Mouse (Mus musculus) forebrain, embryonic 14.5 days (tissue): ENCODE measurements around the gene Gatad2b. TPM values are rescaled to one million over a fixed set of nuclear protein-coding genes. Genes with fewer than 3 reads are reported as not detected.

ENCODE experiments used
- ATAC-seq: fragments of 200-750 bp; cut with Nextera tagmentation; 2 replicates; pipeline ENCODE4 v1.8.0; 2017; ENCODE audit warnings: mild to moderate bottlenecking, moderate library complexity
- DNase-seq: peaks from one replicate; pipeline ENCODE4 v3.0.0-alpha.2; 2015; ENCODE audit warnings: low spot score
- H3K27ac ChIP-seq: fragments of 300-500 bp; sonication (generic); 2 replicates; pipeline ENCODE4 v1.5.1; 2014; ENCODE audit warnings: low read depth, mild to moderate bottlenecking, control low read depth, low read length, moderate library complexity
- H3K27me3 ChIP-seq: fragments of 300-500 bp; sonication (generic); replicated peaks from 2 replicates; pipeline ENCODE4 v1.6.1; 2014; ENCODE audit warnings: low read length, control low read depth, mixed read lengths; ENCODE audit not compliant: control insufficient read depth, insufficient read depth
- H3K36me3 ChIP-seq: fragments of 300-500 bp; sonication (generic); 2 replicates; pipeline ENCODE4 v1.6.1; 2014; ENCODE audit warnings: low read length, control low read depth; ENCODE audit not compliant: control insufficient read depth, insufficient read depth
- H3K4me1 ChIP-seq: fragments of 300-500 bp; sonication (generic); 2 replicates; pipeline ENCODE4 v1.6.1; 2014; ENCODE audit warnings: antibody characterized with exemption, low read length, control low read depth; ENCODE audit not compliant: control insufficient read depth, insufficient read depth
- H3K4me2 ChIP-seq: fragments of 300-500 bp; sonication (generic); 2 replicates; pipeline ENCODE4 v1.6.1; 2014; ENCODE audit warnings: mild to moderate bottlenecking, control low read depth, low read length
- H3K4me3 ChIP-seq: fragments of 300-500 bp; sonication (generic); 2 replicates; pipeline ENCODE4 v1.5.1; 2014; ENCODE audit warnings: low read depth, low read length, control low read depth
- H3K9ac ChIP-seq: fragments of 300-500 bp; sonication (generic); 2 replicates; pipeline ENCODE4 v1.6.1; 2014; ENCODE audit warnings: mild to moderate bottlenecking, low read length, control low read depth, moderate library complexity
- H3K9me3 ChIP-seq: fragments of 300-500 bp; sonication (generic); replicated peaks from 2 replicates; pipeline ENCODE4 v1.6.1; 2016; ENCODE audit warnings: low read length, control low read depth, mixed read lengths; ENCODE audit not compliant: control insufficient read depth
- WGBS: fragments of 180-500 bp; shearing (Covaris S2); extraction: QIAGEN DNeasy Blood & Tissue Kit; methylation state at CpG from one replicate; pipeline ENCODE4 v1.1.7; 2014; 5-methylcytosine and 5-hydroxymethylcytosine counted together
- microRNA-seq: library from miRNA; unstranded; fragments of <30 nt; microRNA quantifications from one replicate; pipeline ENCODE4, GENCODE M21; 2016
- polyA plus RNA-seq: library from polyadenylated mRNA; unstranded; fragments of >200 nt; fragmentation: Nextera tagmentation; extraction: Ambion mirVana; gene quantifications from 2 replicates; pipeline ENCODE4 v1.2.1, GENCODE M21; 2014

The Gatad2b gene
- polyA plus RNA-seq, 1 experiment from 2014 or later: 14.4 TPM

DNA sequence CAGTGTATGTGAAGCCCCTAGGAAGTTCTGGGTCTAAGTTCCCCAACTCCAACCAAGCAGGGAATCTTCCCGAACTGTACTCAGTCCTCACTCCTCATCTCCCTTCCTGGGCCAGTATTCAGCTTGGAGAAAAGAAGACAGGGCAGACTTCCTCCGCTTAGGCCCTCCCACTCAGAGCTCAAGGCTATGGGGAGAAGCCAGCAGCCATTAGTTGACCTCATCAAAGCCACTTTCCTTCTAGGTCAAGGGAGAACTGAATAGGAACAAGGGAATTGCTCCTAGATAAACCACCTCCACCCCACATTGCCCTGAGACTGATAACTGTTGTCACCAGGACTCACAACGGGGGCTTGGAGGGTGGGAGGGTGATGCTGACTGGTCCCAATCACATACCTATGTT is 111.1 kb downstream of the Gatad2b start:
- no peaks in the 10 kb centered on the region for H3K9me3 ChIP-seq
- peaks cover 99% of the 10 kb centered on the region for H3K36me3 ChIP-seq
- H3K4me3 ChIP-seq: no peak overlapping the region
- 93% methylated on average over 3 of the region's 3 CpGs for WGBS
- no peak overlapping the region for H3K4me2 ChIP-seq
- ATAC-seq (no peak), DNase-seq (no peak)
- no peaks in the 10 kb centered on the region for H3K27me3 ChIP-seq
- no peak overlapping the region for H3K9ac ChIP-seq
- H3K27ac ChIP-seq: no peak overlapping the region
- H3K4me1 ChIP-seq: no peaks in the 10 kb centered on the region

GRCm38 (mm10) chr3:90404609-90405008 is 111.6 kb downstream of the Gatad2b start:
- WGBS: 95% methylated on average over 4 of the region's 4 CpGs
- DNase-seq (no peak), ATAC-seq (no peak)
- Histone ChIP-seq H3K9me3 (no peaks in the 10 kb centered on the region), H3K4me2 (no peak overlapping the region), H3K4me1 (no peaks in the 10 kb centered on the region), H3K4me3 (no peak overlapping the region), H3K9ac (no peak overlapping the region), H3K27me3 (no peaks in the 10 kb centered on the region), H3K36me3 (peaks cover 99% of the 10 kb centered on the region), H3K27ac (no peak overlapping the region)

DNA sequence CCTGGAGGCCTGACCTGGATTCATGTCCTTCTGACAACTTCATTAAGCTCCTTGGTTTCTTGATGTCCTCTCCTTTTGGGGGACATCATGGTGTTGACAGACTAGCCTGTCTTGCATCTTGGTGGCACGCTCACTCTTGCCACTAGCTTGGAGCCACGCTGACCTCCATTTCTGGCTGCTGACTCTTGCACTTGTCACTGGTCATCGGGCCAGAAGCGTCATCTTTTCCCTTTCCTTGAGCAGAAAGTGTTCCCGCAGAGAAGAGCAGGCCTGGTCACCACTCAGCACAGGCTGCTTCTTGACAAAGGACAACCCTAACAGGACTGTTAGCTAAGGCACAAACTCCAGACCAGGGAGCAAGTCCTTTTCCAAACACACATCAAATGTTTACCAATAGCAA is 113.4 kb downstream of the Gatad2b start:
- no peak overlapping the region for H3K9ac ChIP-seq
- H3K27ac ChIP-seq: no peak overlapping the region
- ATAC-seq (no peak), DNase-seq (no peak)
- no peaks in the 10 kb centered on the region for H3K27me3 ChIP-seq
- H3K4me2 ChIP-seq: no peak overlapping the region
- H3K4me1 ChIP-seq: no peaks in the 10 kb centered on the region
- no peak overlapping the region for H3K4me3 ChIP-seq
- H3K9me3 ChIP-seq: no peaks in the 10 kb centered on the region
- peaks cover 99% of the 10 kb centered on the region for H3K36me3 ChIP-seq
- 96% methylated on average over 5 of the region's 5 CpGs for WGBS

GRCm38 (mm10) chr3:90408721-90409120 is 115.7 kb downstream of the Gatad2b start:
- H3K4me3 ChIP-seq: no peak overlapping the region
- H3K4me2 ChIP-seq: no peak overlapping the region
- ATAC-seq (no peak), DNase-seq (no peak)
- H3K9me3 ChIP-seq: no peaks in the 10 kb centered on the region
- H3K27me3 ChIP-seq: no peaks in the 10 kb centered on the region
- H3K4me1 ChIP-seq: no peaks in the 10 kb centered on the region
- peaks cover 94% of the 10 kb centered on the region for H3K36me3 ChIP-seq
- H3K9ac ChIP-seq: no peak overlapping the region
- WGBS: 93% methylated on average over 3 of the region's 3 CpGs
- H3K27ac ChIP-seq: no peak overlapping the region

GRCm38 (mm10) chr3:90412312-90413010 is 119.5 kb downstream of the Gatad2b start:
- WGBS: 45% methylated on average over 5 of the region's 5 CpGs
- ATAC-seq: peak; percentile 75
- H3K36me3 ChIP-seq: peaks cover 95% of the 10 kb centered on the region

DNA sequence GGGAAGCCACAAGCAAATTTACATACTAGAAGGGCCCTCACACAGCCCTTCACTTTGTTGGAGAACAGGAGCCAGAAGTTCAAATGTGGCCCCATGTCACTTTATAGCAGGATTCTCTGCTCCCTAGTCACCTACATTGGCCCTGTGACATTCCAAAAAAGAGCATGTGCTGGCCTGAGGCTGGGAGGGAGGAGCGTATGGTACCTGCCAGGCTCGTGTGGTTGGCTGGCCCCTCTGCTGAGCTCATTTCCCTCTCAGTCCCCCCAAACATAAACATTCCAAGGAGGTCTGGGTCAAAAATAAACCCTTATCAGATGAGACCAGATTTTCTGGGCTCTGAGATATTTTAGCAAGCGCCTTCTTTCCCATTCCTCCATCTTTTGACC is 120.0 kb downstream of the Gatad2b start:
- H3K4me2 ChIP-seq: no peak overlapping the region
- no peak overlapping the region for H3K27ac ChIP-seq
- peaks cover 95% of the 10 kb centered on the region for H3K36me3 ChIP-seq
- no peak for DNase-seq
- no peak overlapping the region for H3K4me3 ChIP-seq
- ATAC-seq: no peak; the same call in 1 of the 2 replicates
- no peaks in the 10 kb centered on the region for H3K27me3 ChIP-seq
- no peaks in the 10 kb centered on the region for H3K9me3 ChIP-seq
- no peaks in the 10 kb centered on the region for H3K4me1 ChIP-seq
- 82% methylated on average over 3 of the region's 3 CpGs for WGBS
- H3K9ac ChIP-seq: no peak overlapping the region

More at GRCm38 (mm10) chr3:90412312-90413010, 119.5 kb downstream of the Gatad2b start:
- DNase-seq: peak; percentile 66
- H3K27ac ChIP-seq: no peak overlapping the region
- no peak overlapping the region for H3K9ac ChIP-seq
- H3K27me3 ChIP-seq: no peaks in the 10 kb centered on the region
- no peaks in the 10 kb centered on the region for H3K4me1 ChIP-seq
- H3K4me3 ChIP-seq: no peak overlapping the region
- H3K9me3 ChIP-seq: no peaks in the 10 kb centered on the region
- H3K4me2 ChIP-seq: no peak overlapping the region

Small RNA genes within 50 kb of the gene (microRNA-seq; reads per million reads assigned to microRNA genes)
- gene Mir7012: not detected

Other genes with a start within 250 kb of the Gatad2b start
- gene 4933434E20Rik, start 241.5 kb upstream of the Gatad2b start, polyA plus RNA-seq: 246 and 248 TPM in 2 replicates
- 132 and 139 TPM in 2 replicates for gene Ubap2l, start 240.6 kb upstream of the Gatad2b start, polyA plus RNA-seq
- gene Tpm3, start 220.5 kb upstream of the Gatad2b start, polyA plus RNA-seq: 385 and 432 TPM in 2 replicates
- 0.28 and 0.30 TPM in 2 replicates for gene Nup210l, start 189.0 kb upstream of the Gatad2b start, polyA plus RNA-seq
- 1,051 and 1,622 TPM in 2 replicates for gene Rps27, start 79.5 kb upstream of the Gatad2b start, polyA plus RNA-seq
- gene Rab13, start 79.5 kb upstream of the Gatad2b start, polyA plus RNA-seq: 11.3 and 11.9 TPM in 2 replicates
- gene Jtb, start 61.6 kb upstream of the Gatad2b start, polyA plus RNA-seq: 118 and 124 TPM in 2 replicates
- gene Creb3l4, start 49.7 kb upstream of the Gatad2b start, polyA plus RNA-seq: 4.1 and 4.2 TPM in 2 replicates
- gene Slc39a1, start 45.0 kb upstream of the Gatad2b start, polyA plus RNA-seq: 40.0 and 47.0 TPM in 2 replicates
- gene Crtc2, start 39.0 kb upstream of the Gatad2b start, polyA plus RNA-seq: 10.7 and 14.1 TPM in 2 replicates
- gene Dennd4b, start 28.0 kb upstream of the Gatad2b start, polyA plus RNA-seq: 3.4 and 3.7 TPM in 2 replicates
- 11.9 and 13.4 TPM in 2 replicates for gene Slc27a3, start 96.8 kb downstream of the Gatad2b start, polyA plus RNA-seq
- gene Ints3, start 140.4 kb downstream of the Gatad2b start, polyA plus RNA-seq: 20.7 and 25.3 TPM in 2 replicates
- 2.5 and 3.4 TPM in 2 replicates for gene Npr1, start 172.7 kb downstream of the Gatad2b start, polyA plus RNA-seq
- 266 and 312 TPM in 2 replicates for gene Ilf2, start 182.9 kb downstream of the Gatad2b start, polyA plus RNA-seq
- gene Snapin, start 197.9 kb downstream of the Gatad2b start, polyA plus RNA-seq: 76.7 and 77.3 TPM in 2 replicates
- 137 and 141 TPM in 2 replicates for gene Chtop, start 216.3 kb downstream of the Gatad2b start, polyA plus RNA-seq
- gene S100a1, start 221.2 kb downstream of the Gatad2b start, polyA plus RNA-seq: 12.5 and 13.1 TPM in 2 replicates
- gene S100a13, start 221.3 kb downstream of the Gatad2b start, polyA plus RNA-seq: 9.4 and 11.1 TPM in 2 replicates
- not detected in 2 replicates for gene S100a14, start 233.7 kb downstream of the Gatad2b start, polyA plus RNA-seq
- 40.6 and 43.2 TPM in 2 replicates for gene S100a16, start 244.1 kb downstream of the Gatad2b start, polyA plus RNA-seq